Mouse (Mus musculus) cerebellum, postnatal 25 days (tissue): ENCODE measurements at regions not wholly inside any gene's neighbourhood (a gene's known extent, or its start where the extent isn't known, plus 50 kb on each side); places are given as distances from the start of the nearest gene placed in this dataset.
"Not testable (repeated sequence)": the region's sequence is repeated elsewhere in the genome, so short reads cannot be mapped to it uniquely, and the experiment has no call there.

Experiments
- DNase-seq, 2 experiments: peaks; one replicate each; pipeline ENCODE4 v3.0.0; 2021; ENCODE audit warnings: mixed read lengths in 2 of 2

DNA sequence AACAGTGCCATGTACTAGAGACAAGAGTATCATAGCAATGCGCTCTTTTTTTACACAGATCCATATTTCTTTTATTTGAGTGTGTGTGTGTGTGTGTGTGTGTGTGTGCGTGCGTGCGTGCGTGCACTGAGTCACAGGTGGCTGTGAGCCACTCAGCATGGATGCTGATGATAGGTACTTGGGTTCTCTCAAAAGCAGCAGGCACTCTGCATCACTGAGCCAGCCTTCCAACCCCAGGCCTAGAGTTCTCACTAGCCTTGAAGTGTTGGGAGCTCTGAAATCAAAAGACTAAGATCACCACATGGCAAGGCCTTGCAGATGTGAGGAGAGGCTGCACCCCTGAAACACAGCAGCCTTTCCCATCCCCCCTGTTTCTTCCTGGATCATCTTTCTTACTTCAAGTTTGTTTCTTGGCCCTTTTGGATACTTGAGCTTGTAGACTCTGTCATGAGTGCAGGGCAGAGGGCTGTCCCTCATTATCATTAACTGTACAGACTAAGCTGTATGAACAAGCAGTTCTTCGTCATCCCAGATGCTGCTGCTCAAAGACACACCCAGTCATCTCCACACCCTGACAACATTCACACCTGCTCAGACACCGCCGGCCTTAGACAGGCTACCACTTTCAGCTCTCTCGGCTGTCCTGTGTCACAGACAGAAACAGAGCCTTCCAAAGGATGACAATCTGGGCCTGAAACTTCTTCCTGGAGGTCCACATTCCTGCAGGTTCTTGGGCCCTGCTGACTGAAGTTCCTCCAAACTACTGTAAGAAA lies 405.5 kb upstream of the Ercc4 start:
- no peak for DNase-seq

DNA sequence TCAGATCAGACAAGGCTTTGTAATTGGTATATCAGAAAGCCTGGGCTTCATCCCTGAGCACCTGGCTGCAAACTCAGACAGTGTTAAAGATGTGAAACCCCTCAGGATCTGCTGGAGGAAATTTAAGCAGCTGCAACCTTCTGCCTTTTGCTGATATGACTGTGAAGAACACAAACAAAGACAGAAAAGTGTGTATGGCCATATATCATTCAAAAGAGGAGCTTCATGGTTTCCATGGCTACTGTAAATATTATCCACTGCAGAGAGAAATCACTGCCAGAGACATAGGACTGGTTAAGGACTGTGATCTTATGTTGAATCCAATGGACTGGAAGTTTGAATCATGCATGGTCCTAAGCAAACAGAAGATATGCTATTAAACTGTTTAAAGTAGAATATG lies 402.6 kb upstream of the Ercc4 start:
- no peak for DNase-seq

DNA sequence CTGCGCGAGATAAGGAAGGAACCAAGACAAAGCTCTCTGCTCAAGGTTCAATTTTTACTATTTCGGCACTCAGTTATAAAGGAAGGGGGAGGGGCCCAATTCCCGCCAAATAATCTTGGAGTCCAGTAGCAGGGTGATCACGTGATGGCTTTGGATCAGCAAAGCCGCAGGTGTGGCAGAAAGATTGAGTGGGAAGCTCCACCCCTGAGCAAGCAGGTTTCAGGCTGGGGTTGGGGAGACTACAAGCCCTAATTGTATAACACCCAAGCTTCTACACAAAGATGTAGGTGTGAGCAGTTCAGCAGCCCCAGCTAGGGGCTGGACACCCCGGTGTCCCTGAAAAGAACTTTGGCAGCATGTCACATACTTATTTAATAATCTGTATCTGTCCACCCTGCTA lies 388.1 kb upstream of the Ercc4 start:
- DNase-seq: not testable (repeated sequence)

DNA sequence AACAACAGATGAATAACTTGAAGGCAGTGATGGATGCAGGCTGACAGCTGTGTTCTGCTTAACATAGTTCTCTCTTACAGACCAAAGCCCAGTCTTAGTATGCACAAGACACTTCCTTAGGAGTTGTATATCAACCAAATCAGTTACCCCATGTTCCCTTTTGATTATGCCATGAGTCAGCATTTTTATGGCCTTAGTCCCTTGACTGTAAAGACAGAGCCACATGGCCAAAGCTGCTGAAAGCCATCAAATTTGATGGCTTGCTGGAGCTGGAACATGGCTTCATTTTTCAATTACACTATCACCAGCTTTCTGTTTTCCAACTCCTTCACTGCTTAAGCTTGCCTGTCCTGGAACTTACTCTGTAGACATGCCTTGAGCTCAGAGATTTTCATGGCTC lies 383.4 kb upstream of the Ercc4 start:
- DNase-seq: no peak

DNA sequence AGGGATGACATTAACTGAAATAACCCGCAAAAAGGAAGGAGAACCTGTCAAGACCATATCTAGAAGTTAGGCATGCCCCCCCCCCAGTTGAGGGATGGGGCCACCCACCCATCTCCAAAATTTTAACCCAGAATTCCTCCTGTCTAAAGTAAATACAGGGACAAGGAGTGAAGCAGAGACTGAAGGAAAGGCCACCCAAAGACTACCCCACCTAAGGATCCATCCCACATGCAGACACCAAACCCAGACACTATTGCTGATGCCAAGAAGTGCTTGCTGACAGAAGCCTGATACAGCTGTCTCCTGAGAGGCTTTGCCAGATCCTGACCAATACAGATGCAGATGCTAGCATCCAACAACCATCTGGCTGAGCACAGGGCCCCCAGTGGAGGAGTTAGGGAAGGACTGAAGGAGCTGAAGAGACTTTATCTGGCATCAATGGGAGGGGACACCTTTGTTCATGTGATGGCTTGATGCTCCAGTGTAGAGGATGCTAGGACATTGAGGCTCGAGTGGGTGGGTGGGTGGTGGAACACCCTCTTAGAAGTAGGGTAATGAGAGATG lies 379.2 kb upstream of the Ercc4 start:
- not testable (repeated sequence) for DNase-seq

DNA sequence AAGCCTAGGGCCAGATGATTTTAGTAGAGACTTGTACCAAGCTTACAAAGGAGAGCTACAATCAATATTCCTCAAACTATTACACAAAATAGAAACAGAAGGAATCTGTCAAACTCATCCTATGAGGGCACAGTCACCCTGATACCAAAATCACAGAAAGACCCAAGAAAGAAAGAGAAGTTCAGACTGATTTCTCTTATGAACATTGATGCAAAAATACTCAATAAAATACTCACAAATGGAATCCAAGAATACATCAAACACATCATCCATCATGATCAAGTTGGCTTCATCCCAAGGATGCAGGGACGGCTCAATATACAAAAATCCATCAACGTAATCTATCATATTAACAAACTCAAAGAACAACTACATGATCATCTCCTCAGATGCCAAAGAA lies 377.9 kb upstream of the Ercc4 start:
- no peak for DNase-seq

DNA sequence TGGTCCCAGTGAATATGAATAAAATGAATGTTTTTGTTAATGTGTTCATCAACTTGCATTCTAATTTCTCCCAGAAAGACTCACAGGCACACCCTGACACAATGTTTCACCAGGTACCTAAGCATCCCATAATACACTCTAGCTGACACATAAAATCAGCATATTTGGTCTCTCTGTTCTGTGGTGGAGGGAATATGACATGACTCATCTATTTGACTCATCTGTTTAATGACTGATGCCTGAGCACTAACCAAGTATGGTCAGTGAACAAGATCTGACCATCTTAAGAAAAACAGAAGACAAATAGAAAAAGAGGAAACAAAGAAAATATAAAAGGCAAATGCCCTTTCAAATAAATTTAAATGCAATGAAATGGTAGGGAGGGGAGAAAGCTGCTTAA lies 367.0 kb upstream of the Ercc4 start:
- no peak for DNase-seq

DNA sequence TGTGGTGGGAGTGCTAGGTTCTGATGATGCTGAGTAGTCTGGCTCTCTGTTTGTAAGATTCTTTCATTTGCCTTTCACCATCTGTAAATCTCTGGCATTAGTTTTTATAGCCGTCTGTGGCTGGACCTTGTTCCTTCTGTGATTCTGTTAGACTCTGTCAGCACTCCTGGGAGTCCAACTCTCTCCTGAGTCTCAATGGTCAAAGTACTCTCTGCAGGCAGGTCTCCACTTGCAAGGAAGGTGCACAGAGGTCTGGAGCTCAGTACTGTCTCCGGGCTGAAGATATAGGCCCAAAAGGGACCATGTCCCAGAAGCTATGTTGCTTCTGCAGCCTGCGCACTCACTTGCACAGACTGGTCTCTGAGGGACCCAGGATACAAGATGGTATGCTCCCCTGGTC lies 356.3 kb upstream of the Ercc4 start:
- no peak for DNase-seq

DNA sequence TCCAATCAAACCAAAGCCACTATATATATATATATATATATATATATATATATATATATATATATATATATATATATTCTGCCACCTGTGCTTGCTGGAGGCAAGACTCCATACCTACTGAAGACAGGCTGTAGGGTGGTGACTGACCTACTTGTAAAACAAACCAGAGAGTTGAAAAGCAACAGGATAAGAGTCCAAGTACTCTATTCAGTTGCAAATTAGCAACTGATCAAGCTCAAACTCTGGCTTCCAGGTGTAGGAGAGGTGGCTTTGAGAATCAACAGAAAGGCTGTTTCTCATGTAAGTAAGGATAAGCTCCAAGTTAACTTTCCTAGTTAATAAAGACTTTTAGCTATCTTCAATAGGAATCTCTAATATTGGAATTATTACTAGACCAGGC lies 355.1 kb upstream of the Ercc4 start:
- no peak for DNase-seq

DNA sequence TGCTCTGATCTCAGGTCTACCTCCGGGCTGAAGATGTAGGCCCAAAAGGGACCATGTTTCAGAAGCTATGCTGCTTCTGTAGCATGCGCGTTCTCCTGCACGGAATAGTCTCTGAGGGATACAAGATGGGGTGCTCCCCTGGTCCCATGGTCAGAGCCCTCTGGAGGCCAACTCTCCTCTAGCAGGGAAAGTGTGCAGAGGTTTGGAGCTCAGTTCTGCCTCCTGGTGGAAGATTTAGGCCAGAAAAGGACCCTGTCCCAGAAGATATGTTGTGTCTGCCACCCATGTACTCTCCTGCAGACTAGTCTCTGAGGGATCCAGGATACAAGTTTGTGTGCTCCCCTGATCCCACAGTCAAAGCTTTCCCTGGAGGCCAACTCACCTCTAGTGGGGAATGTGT lies 350.9 kb upstream of the Ercc4 start:
- DNase-seq: no peak

DNA sequence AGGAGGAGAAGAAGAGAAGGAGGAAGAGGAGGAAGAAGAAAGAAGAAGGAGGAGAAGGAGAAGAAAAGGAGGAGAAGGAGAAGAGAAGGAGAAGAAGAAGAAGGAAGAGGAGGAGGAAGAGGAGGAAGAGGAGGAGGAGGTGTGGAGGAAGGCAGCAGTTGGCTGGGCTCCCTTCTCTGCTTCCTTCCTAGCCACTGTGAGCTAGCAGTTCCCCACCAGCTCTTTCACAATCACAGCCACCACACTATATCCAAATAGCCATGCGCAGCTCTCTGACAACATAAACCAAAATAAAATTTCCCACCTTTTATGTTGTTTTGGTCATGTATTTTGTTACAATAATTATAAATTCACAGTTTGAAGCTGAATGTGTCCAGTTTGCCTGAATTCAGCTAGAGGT lies 345.3 kb upstream of the Ercc4 start:
- no peak for DNase-seq

DNA sequence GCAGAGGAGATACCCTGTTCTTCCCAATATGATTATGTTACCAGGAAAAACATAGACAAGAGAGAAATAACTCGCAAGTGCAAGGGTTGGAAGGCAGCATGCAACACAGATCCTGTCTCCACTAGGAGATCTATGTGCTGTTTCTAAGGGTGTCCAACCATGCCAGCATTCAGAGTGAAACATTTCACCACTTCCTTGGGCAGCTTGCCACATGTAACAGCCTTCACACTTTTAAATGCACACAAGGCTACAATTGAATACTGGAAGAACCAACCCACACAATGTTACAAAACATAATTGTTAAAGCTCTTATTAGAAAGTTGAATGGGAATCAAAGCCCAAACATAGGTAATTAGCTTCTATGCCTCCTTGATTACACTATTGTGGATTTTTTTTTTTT lies 344.9 kb upstream of the Ercc4 start:
- no peak for DNase-seq

DNA sequence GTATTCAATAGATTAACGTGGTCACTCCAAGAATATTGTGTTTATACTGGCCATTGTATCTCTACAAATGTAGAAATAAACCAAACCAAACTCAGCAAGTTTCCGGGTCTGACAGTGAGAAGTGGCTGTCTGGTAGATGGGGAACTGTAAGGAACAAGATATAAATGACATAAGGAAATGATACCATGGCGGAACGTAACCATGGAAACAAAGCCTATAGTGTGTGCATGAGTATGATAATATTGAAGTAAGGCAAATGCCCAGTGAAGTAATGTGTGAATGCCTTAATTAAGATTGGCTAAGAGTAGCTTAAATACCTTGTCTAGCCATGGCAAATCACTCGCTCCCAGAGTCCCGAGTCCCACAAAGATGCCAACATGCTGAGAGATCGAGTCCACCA lies 342.6 kb upstream of the Ercc4 start:
- DNase-seq: no peak

DNA sequence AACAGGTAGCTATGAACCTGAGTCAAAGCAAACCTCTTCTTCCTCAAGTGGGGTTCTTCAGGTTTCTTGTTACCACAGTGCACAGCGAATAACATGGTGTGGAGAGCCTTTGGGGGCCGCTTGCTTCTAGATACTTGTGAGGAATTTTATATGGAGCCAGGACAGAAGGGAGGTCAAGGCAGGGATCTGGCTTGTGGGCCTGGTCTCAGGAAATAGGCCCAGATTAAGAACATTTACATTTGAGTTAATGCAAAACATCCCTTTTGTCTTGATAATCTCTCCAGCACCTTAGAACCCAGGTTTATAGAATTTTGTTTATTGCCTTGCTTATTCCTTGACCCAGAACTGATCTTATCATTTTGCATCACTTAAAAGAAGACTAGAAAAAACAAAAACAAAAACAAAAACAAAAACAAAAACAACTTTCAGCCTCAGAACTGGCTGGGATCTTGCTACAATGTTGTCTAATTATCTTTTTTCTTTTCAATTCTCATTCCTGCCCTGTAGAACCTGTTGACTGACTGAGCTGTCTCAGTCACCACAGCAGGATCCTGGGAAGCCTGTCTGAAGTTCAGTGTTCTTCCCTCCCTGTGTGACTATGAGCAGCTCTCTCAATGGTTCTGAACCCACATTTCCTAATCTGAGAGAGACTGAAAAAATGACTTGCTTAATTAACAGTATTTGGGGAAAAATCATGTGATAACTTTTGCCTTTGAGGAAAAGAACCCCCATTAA lies 341.2 kb upstream of the Ercc4 start:
- DNase-seq: no peak

DNA sequence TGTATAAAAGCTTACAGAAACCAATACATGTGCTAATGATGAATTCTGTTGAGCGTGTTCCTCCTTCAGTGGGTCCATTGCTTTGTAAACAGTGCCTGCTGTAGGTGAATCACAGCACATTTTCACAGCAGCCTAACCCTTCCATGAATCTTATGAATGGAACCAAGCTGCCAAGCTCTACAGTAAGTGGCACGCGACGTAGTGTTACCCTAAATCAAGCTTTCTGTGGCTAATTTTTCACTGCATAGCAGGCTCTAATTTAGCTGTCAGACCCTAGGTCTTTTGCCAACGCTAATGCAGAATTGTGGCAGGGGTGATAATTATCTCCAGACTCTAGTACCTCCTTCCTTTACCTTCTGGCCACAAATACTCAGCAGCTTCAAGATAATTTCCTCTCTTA lies 339.0 kb upstream of the Ercc4 start:
- DNase-seq: no peak

DNA sequence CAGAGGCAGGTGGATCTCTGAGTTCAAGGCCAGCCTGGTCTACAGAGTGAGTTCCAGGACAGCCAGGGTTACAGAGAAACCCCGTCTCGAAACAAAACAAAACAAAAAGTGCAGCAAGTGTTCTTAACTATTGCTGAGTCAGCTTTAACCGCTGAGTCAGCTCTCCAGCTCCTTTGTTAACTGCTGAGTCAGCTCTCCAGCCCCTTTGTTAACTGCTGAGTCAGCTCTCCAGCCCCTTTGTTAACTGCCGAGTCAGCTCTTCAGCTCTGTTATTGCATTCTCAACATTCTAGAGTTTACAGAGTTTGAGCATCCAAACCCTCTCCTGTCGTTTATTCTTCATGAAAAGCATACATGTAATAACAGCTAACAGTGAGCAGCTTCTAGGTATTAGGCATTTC lies 336.9 kb upstream of the Ercc4 start:
- no peak for DNase-seq

DNA sequence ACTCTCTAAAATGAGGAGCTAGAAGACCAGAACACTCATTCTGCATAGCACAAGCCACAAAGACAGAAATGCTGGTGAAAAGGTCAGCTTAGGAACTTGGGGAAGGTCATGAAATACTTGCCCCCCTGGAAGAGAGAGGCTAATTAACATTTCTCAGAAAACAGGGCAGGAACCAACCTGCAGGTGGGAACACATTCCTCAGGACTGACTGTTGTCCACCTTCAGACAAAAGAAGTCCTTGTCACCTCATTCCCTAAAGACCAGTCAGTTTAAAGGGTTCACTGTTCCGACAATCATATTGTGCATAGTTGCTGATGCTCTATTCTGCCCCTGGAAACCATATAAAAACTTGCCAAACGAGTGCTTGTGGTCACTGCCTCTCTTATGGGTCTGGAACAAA lies 333.6 kb upstream of the Ercc4 start:
- no peak for DNase-seq

DNA sequence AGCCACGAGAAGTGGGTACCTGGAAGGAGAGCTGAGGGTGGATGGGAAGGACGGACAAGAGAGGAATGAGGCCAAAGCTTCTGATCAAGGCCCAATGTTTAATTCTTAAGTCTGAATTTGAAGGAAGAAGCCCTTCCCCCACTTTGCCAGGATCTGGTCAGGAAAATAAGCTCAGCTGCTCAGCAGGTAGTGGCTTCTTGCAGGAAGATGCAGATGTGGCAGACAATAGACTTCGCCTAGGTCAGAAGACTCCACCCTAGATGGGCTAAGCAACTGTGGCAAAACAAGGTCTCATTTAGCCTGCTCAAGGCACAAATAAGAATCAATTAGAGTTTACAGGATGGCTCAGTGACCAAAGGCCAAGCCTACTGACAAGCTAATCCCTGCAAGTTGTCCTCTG lies 330.4 kb upstream of the Ercc4 start:
- no peak for DNase-seq

DNA sequence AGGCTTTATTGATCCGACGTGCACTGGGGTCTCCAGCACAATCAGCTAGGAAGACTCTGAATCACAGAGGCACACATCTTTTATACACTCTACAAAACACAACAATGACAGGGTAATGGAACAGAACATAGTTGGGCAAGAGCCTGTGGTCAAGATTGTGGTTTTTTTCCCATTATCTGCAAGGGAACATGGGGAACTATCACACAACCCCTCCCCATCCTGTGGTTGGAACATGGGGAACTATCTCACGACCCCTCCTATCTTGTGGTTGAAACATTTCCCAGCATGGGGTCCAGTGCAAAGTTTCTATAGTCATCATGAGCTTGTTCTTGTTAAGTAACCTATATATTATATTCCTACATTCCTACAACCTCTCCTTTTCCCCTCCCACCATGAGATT lies 328.8 kb upstream of the Ercc4 start:
- no peak for DNase-seq

DNA sequence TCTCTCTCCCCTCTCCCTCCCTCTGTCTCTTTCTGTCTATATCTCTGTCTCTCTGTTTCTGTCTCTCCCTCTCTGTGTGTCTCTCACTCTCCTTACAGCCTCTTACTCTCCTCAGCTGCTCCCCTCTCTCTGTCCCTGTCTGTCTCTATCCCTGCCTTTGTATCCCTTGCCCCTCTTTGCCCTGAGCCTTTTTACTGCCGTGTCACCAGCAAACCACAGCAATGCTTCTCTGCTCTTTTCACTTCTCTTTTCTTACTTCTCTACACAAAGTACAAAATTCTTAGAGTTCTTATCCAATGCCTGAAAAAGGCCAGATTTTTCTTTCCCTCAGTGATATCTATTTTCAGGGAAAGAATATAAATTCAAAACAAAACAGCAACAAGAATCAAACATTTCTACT lies 323.7 kb upstream of the Ercc4 start:
- DNase-seq: no peak

DNA sequence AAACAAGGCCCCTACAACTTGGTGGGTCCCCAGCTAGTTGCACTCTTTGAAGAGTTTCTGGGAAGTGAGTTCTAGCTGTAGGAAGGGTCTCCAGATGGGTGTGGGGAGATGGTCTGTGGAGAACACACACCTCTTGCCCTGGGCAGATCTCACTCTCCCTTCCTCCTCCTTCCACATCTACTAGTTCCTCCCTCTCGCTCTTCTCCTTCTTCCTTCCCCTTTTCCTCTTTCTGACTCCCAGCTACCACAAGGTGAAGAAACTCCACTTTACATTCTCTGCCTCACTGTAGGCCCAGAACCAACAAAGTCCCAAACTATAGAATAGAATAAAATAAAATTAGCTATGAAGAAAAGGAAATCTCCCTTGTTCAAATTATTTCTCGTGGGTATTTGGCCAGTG lies 311.0 kb upstream of the Ercc4 start:
- DNase-seq: no peak

DNA sequence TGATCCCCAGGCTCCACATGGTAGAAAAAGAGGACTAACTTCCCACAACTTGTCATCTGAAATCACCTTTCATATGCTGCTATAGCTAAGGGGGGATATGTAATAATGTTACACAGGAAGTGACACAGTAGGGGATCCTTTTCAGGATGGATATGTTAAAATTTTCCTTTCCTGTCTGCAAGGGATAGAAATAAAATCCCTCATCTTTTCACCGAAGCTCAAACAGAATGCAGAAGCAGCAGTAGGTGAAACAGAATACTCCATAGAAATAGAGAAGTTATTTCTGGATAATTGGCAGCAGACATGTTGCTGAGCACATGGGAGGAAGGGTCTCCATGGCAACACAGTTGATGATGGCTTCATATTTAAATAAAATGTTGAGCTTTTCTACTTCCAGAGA lies 309.3 kb upstream of the Ercc4 start:
- DNase-seq: no peak

DNA sequence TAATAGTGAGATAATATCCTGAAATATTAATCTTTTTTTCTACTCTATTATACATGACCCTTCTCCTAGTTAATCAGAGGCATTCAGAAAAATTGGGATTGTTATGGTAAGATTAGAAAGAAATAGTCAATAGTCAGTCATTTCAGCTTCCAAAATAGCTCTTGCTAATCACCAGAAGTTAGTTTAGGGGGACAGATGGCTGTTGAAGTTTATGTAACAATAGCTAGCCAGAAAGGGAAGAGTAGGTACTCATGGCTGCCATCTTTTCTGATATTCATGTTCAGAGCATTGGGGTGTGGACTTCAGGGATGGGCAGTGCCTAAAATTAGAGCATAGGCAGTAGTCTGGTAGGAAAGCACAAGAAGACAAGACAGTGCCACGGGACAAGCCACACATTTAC lies 306.8 kb upstream of the Ercc4 start:
- no peak for DNase-seq

DNA sequence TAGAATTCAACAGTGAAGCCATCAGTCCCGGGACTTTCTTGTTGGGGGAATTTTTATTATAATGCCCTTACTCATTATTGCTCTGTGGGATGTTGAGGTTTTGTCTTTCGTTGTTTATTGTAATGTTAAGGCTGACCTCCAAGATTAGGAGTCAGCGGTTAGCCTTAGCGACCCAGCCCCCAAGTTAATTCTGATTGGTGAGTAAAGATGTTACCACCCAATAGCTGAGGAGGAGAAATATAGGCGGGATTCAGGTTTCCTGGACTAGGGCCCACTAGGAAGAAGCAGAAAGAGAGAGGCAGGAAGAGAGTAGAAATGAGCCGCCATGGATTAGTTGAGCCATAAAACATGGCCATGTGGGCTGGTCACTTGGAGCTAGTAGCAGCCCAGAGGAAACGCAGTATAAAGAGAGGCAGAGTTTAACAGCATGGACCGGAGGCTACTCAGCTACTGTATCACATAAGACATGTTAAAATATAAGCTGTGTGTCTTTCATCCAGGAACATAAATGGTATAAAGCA lies 302.1 kb upstream of the Ercc4 start:
- no peak for DNase-seq
